Mouse (Mus musculus) liver, embryonic 14.5 days (tissue): ENCODE results near the gene Stoml2. TPM values are rescaled to one million over a fixed set of nuclear protein-coding genes. Genes with fewer than 3 reads are reported as not detected.
"Not testable (repeated sequence)": the region's sequence is repeated elsewhere in the genome, so short reads cannot be mapped to it uniquely, and the experiment has no call there.

Source experiments
- ATAC-seq: fragments of 200-750 bp; cut with Nextera tagmentation; 2 replicates; pipeline ENCODE4 v1.8.0; 2017; ENCODE audit warnings: moderate number of reproducible peaks, mild to moderate bottlenecking, moderate library complexity; ENCODE audit not compliant: insufficient read depth
- DNase-seq, 3 experiments: peaks; one replicate each; pipeline ENCODE4 v3.0.0-alpha.2; 2012 to 2013; ENCODE audit warnings: low read depth in 3 of 3, low spot score in 3 of 3
- H3K27ac ChIP-seq: fragments of 300-500 bp; sonication (generic); 2 replicates; pipeline ENCODE4 v1.5.1; 2014; ENCODE audit warnings: moderate library complexity, mild to moderate bottlenecking, control low read depth, inconsistent platforms
- H3K27me3 ChIP-seq: fragments of 300-500 bp; sonication (generic); 2 replicates; pipeline ENCODE4 v1.6.1; 2014; ENCODE audit warnings: mild to moderate bottlenecking, low read length, moderate library complexity; ENCODE audit not compliant: control insufficient read depth, insufficient read depth
- H3K36me3 ChIP-seq: fragments of 300-500 bp; sonication (generic); replicated peaks from 2 replicates; pipeline ENCODE4 v1.6.1; 2014; ENCODE audit warnings: low read depth; ENCODE audit not compliant: control insufficient read depth, insufficient read depth
- H3K4me1 ChIP-seq, 2 experiments: fragments of 200-500 bp in 1 of 2; fragments of 300-500 bp in 1 of 2; sonication (generic) in 1 of 2; replicated peaks; 2 replicates each; pipeline ENCODE4 v1.6.1; 2012 to 2014; ENCODE audit warnings: antibody characterized with exemption in 1 of 2, inconsistent platforms in 1 of 2, low read length in 1 of 2; ENCODE audit not compliant: control insufficient read depth in 2 of 2, insufficient read depth in 2 of 2
- H3K4me2 ChIP-seq: fragments of 300-500 bp; sonication (generic); 2 replicates; pipeline ENCODE4 v1.6.1; 2014; ENCODE audit warnings: low read depth, mild to moderate bottlenecking, control low read depth, moderate library complexity
- H3K4me3 ChIP-seq, 2 experiments: fragments of 200-500 bp in 1 of 2; fragments of 300-500 bp in 1 of 2; sonication (generic) in 1 of 2; 2 replicates each; pipeline ENCODE4 v1.5.1; 2012 to 2014; ENCODE audit warnings: low read depth in 2 of 2, low read length in 2 of 2, mild to moderate bottlenecking in 2 of 2, control low read depth in 1 of 2, inconsistent platforms in 1 of 2, moderate library complexity in 1 of 2; ENCODE audit not compliant: insufficient read depth in 1 of 2
- H3K9ac ChIP-seq: fragments of 300-500 bp; sonication (generic); replicated peaks from 2 replicates; pipeline ENCODE4 v1.6.1; 2014; ENCODE audit warnings: mild to moderate bottlenecking, control low read depth, moderate library complexity
- H3K9me3 ChIP-seq: fragments of 300-500 bp; sonication (generic); 2 replicates; pipeline ENCODE4 v1.6.1; 2016; ENCODE audit warnings: low read length, mixed read lengths; ENCODE audit not compliant: control insufficient read depth
- CTCF ChIP-seq: IDR thresholded peaks from 2 replicates; pipeline ENCODE4 v1.5.1; 2016; ENCODE audit warnings: antibody characterized with exemption, low read depth, control low read depth
- EP300 ChIP-seq: IDR thresholded peaks from 2 replicates; pipeline ENCODE4 v1.6.1; 2016; ENCODE audit warnings: antibody characterized with exemption, low read depth
- WGBS: fragments of 180-500 bp; shearing (Covaris S2); extraction: QIAGEN DNeasy Blood & Tissue Kit; methylation state at CpG from one replicate; pipeline ENCODE4 v1.1.7; 2014; ENCODE audit not compliant: insufficient replicate concordance; 5-methylcytosine and 5-hydroxymethylcytosine counted together
- polyA plus RNA-seq, 2 experiments: library from polyadenylated mRNA; depleted of rRNA in 1 of 2; stranded (reverse) in 1 of 2; unstranded in 1 of 2; fragments of >200 nt; fragmentation: Nextera tagmentation in 1 of 2; extraction: Ambion mirVana in 1 of 2; gene quantifications; 2 replicates each; pipeline versions ENCODE4 v1.2.1 to v1.2.3; 2012 to 2014

Stoml2 gene
- polyA plus RNA-seq, 2 experiments = 83.2 to 200 TPM

GRCm38 (mm10) chr4:43004951-43005350, 26.6 kb downstream of the Stoml2 start:
- no peak overlapping the region for H3K4me2 ChIP-seq
- 80% methylated on average over 3 of the region's 3 CpGs for WGBS
- no peak overlapping the region for H3K4me3 ChIP-seq
- ATAC-seq (no peak), DNase-seq (no peak)
- H3K27ac ChIP-seq = no peak overlapping the region
- no peaks in the 10 kb centered on the region for H3K9me3 ChIP-seq
- no peaks in the 10 kb centered on the region for H3K27me3 ChIP-seq
- TF ChIP-seq CTCF (no peak), EP300 (no peak)
- no peaks in the 10 kb centered on the region; the same call in 1 of the 2 replicates for H3K36me3 ChIP-seq
- peaks cover 5 to 13% of the 10 kb centered on the region in 2 experiments for H3K4me1 ChIP-seq
- no peak overlapping the region for H3K9ac ChIP-seq

DNA sequence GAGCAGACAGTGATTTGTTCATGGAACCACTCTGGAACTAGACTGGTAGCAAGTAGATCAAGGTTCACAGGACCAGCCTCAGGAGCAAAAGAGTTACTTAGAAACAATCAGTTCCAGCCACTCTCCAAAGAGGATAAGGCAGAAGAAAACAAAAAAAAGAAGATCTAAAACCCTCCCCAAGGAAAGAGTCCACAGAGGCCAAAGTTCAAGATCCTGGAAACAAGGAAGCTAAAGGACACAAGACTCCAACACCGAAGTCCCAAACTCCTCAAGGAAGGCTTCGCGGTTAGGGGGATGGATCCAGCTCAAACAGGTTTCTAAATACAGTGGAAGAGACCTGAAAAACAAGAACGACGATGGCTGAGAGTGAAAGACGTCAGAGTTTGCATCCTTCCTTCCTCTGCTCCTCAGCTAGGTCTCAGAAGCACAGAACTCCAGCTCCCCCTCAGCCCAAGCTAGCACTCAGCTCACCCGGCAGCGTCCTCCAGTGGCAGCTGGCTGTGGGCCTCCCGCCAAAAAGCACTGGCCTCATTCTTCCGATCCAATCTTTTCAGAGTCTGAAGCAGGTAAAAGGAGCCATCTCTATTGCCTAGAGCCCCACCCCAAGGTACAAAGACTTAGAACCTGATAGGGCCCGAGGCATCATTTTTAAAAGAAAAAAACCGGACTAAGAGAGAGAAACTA, 28.6 kb downstream of the Stoml2 start:
- no peak overlapping the region for H3K27ac ChIP-seq
- H3K36me3 ChIP-seq = peaks cover 2% of the 10 kb centered on the region
- no peak overlapping the region for H3K9ac ChIP-seq
- no peak for ATAC-seq
- no peak overlapping the region for H3K4me2 ChIP-seq
- TF ChIP-seq EP300 = no peak
- TF ChIP-seq CTCF = no peak
- WGBS = 69% methylated on average over 12 of the region's 12 CpGs
- H3K4me3 ChIP-seq = no peak overlapping the region
- peaks cover 12 to 16% of the 10 kb centered on the region in 2 experiments for H3K4me1 ChIP-seq
- H3K27me3 ChIP-seq = no peaks in the 10 kb centered on the region
- no peaks in the 10 kb centered on the region for H3K9me3 ChIP-seq
- no peak for DNase-seq

DNA sequence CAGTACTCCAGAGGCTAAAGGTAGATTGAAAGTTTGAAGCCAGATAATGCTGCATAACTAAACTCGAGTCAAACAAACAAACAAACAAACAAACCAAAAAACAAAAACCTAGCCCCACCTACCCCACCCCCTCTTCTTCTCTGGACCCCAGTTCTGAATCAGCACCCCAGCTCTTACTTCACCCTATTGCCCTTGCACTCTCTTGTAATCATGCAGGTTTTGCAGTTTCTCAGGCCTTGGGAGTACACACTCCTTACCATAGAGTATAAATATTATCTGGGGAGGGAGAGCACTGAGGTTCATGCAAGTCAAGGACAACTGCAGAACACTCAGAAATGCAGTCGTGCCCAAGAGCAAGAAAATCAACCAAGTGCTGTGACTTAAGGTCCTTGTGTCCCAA, 30.2 kb downstream of the Stoml2 start:
- H3K36me3 ChIP-seq = peaks cover 12% of the 10 kb centered on the region
- H3K4me3 ChIP-seq = no peak overlapping the region
- no peak for ATAC-seq
- no peak overlapping the region for H3K9ac ChIP-seq
- H3K27me3 ChIP-seq = no peaks in the 10 kb centered on the region
- H3K4me1 ChIP-seq = peaks cover 14 to 22% of the 10 kb centered on the region in 2 experiments
- no peak for DNase-seq
- H3K27ac ChIP-seq = no peak overlapping the region
- H3K4me2 ChIP-seq = no peak overlapping the region
- no peak for TF ChIP-seq CTCF
- TF ChIP-seq EP300 = no peak
- WGBS = 73% methylated on average over 2 of the region's 2 CpGs
- H3K9me3 ChIP-seq = no peaks in the 10 kb centered on the region

- H3K4me3 ChIP-seq = peak within 1 kb of the TSS; percentile 93 to 100
- peaks cover 19% of the 10 kb centered on the region for H3K36me3 ChIP-seq
- peaks cover 14 to 22% of the 10 kb centered on the region in 2 experiments for H3K4me1 ChIP-seq
- H3K9ac ChIP-seq = peak within 1 kb of the TSS; percentile 99
- not testable (repeated sequence) for H3K9me3 ChIP-seq, H3K27me3 ChIP-seq
- peak within 1 kb of the TSS; percentile 97 for H3K27ac ChIP-seq
- peak within 1 kb of the TSS; percentile 87 for H3K4me2 ChIP-seq
- WGBS = 1% methylated on average over 49 of the region's 56 CpGs
- ATAC-seq (peak; percentile 96), DNase-seq (peak; percentile 99)
Measured at GRCm38 (mm10) chr4:43000141-43000986, 31.1 kb downstream of the Stoml2 start, which contains the start of gene Vcp. Gene Vcp, minus strand, starts transcription at chr4:43000507.
